Mouse (Mus musculus) midbrain, embryonic 15.5 days (tissue): ENCODE data around the gene Per1. TPM values are rescaled to one million over a fixed set of nuclear protein-coding genes. Genes with fewer than 3 reads are reported as not detected.

ENCODE experiments used
- ATAC-seq: fragments of 200-750 bp; cut with Nextera tagmentation; replicated peaks from 2 replicates; pipeline ENCODE4 v1.8.0; 2017; ENCODE audit warnings: moderate TSS enrichment
- H3K27ac ChIP-seq: fragments of 300-500 bp; sonication (generic); 2 replicates; pipeline ENCODE4 v1.5.1; 2015; ENCODE audit warnings: mild to moderate bottlenecking, inconsistent platforms
- H3K27me3 ChIP-seq: fragments of 300-500 bp; sonication (generic); replicated peaks from 2 replicates; pipeline ENCODE4 v1.6.1; 2015; ENCODE audit warnings: inconsistent platforms
- H3K36me3 ChIP-seq: fragments of 300-500 bp; sonication (generic); replicated peaks from 2 replicates; pipeline ENCODE4 v1.6.1; 2015; ENCODE audit warnings: inconsistent platforms
- H3K4me1 ChIP-seq: fragments of 300-500 bp; sonication (generic); 2 replicates; pipeline ENCODE4 v1.6.1; 2015; ENCODE audit warnings: inconsistent platforms
- H3K4me2 ChIP-seq: fragments of 300-500 bp; sonication (generic); 2 replicates; pipeline ENCODE4 v1.6.1; 2015; ENCODE audit warnings: inconsistent platforms, mild to moderate bottlenecking, moderate library complexity
- H3K4me3 ChIP-seq: fragments of 300-500 bp; sonication (generic); 2 replicates; pipeline ENCODE4 v1.5.1; 2015; ENCODE audit warnings: mild to moderate bottlenecking, inconsistent platforms
- H3K9ac ChIP-seq: fragments of 300-500 bp; sonication (generic); 2 replicates; pipeline ENCODE4 v1.6.1; 2015; ENCODE audit warnings: mild to moderate bottlenecking, inconsistent platforms
- H3K9me3 ChIP-seq: fragments of 300-500 bp; sonication (generic); 2 replicates; pipeline ENCODE4 v1.6.1; 2016; ENCODE audit warnings: inconsistent platforms
- WGBS: fragments of 180-500 bp; shearing (Covaris S2); methylation state at CpG from one replicate; pipeline ENCODE4 v1.1.7; 2015; ENCODE audit warnings: mixed read lengths; 5-methylcytosine and 5-hydroxymethylcytosine counted together
- polyA plus RNA-seq: library from polyadenylated mRNA; unstranded; fragments of >200 nt; fragmentation: Nextera tagmentation; extraction: Ambion mirVana; gene quantifications from 2 replicates; pipeline ENCODE4 v1.2.1, GENCODE M21; 2015

Per1 gene
- polyA plus RNA-seq, 1 experiment from 2014 or later = 12.3 TPM

- H3K27me3 ChIP-seq = no peaks in the 10 kb centered on the region
- 19% methylated on average over 8 of the region's 8 CpGs for WGBS
- ATAC-seq = no peak
- H3K9me3 ChIP-seq = no peaks in the 10 kb centered on the region
- peak overlapping the region; percentile 56 for H3K9ac ChIP-seq
- H3K36me3 ChIP-seq = peaks cover 17% of the 10 kb centered on the region; the same call in 1 of the 2 replicates
- peak overlapping the region; percentile 80 for H3K4me2 ChIP-seq
- H3K27ac ChIP-seq = peak overlapping the region; percentile 78
- peak overlapping the region; percentile 55 for H3K4me3 ChIP-seq
- H3K4me1 ChIP-seq = peaks cover 65% of the 10 kb centered on the region
Measured at GRCm38 (mm10) chr11:69098039-69098761, 3.2 kb downstream of the Per1 start.

GRCm38 (mm10) chr11:69098762-69099091 lies 3.7 kb downstream of the Per1 start:
- Histone ChIP-seq H3K4me2 (peak overlapping the region; percentile 80), H3K4me1 (peaks cover 65% of the 10 kb centered on the region), H3K4me3 (peak overlapping the region; percentile 55), H3K27ac (peak overlapping the region; percentile 78), H3K27me3 (no peaks in the 10 kb centered on the region), H3K9ac (peak overlapping the region; percentile 56), H3K9me3 (no peaks in the 10 kb centered on the region), H3K36me3 (peaks cover 22% of the 10 kb centered on the region; the same call in 1 of the 2 replicates)
- 1% methylated on average over 19 of the region's 19 CpGs for WGBS
- ATAC-seq = peak; percentile 9; the same call in 1 of the 2 replicates

GRCm38 (mm10) chr11:69099177-69099914 lies 4.3 kb downstream of the Per1 start:
- Histone ChIP-seq H3K4me1 (peaks cover 61% of the 10 kb centered on the region), H3K36me3 (peaks cover 28% of the 10 kb centered on the region; the same call in 1 of the 2 replicates), H3K27me3 (no peaks in the 10 kb centered on the region), H3K9me3 (no peaks in the 10 kb centered on the region), H3K27ac (peak overlapping the region; percentile 78), H3K4me2 (peak overlapping the region; percentile 80), H3K4me3 (peak overlapping the region; percentile 55), H3K9ac (peak overlapping the region; percentile 56)
- WGBS = 1% methylated on average over 22 of the region's 22 CpGs
- ATAC-seq = no peak

- peak overlapping the region; percentile 56 for H3K9ac ChIP-seq
- WGBS = under 1% methylated on average over 23 of the region's 23 CpGs
- H3K9me3 ChIP-seq = no peaks in the 10 kb centered on the region
- H3K27me3 ChIP-seq = no peaks in the 10 kb centered on the region
- peaks cover 34% of the 10 kb centered on the region; the same call in 1 of the 2 replicates for H3K36me3 ChIP-seq
- peak overlapping the region; percentile 78 for H3K27ac ChIP-seq
- 0 out of 2 replicates have a peak, but pooled peaks have one; percentile 14 for ATAC-seq
- H3K4me2 ChIP-seq = peak overlapping the region; percentile 80
- H3K4me3 ChIP-seq = peak overlapping the region; percentile 55
- H3K4me1 ChIP-seq = peaks cover 59% of the 10 kb centered on the region
Measured at GRCm38 (mm10) chr11:69099915-69100345, 4.9 kb downstream of the Per1 start.

- 0 out of 2 replicates have a peak overlapping the region, but pooled peaks have one; percentile 78 for H3K27ac ChIP-seq
Measured at GRCm38 (mm10) chr11:69100639-69101360, 5.8 kb downstream of the Per1 start.

GRCm38 (mm10) chr11:69101604-69102402 lies 6.8 kb downstream of the Per1 start:
- Histone ChIP-seq H3K36me3 (peaks cover 43% of the 10 kb centered on the region; the same call in 1 of the 2 replicates), H3K27me3 (no peaks in the 10 kb centered on the region), H3K4me1 (peaks cover 42% of the 10 kb centered on the region), H3K9me3 (no peaks in the 10 kb centered on the region), H3K9ac (no peak overlapping the region), H3K4me3 (no peak overlapping the region), H3K4me2 (no peak overlapping the region), H3K27ac (no peak overlapping the region)
- ATAC-seq = no peak
- 91% methylated on average over 21 of the region's 21 CpGs for WGBS

More at GRCm38 (mm10) chr11:69100639-69101360, 5.8 kb downstream of the Per1 start:
- WGBS = 93% methylated on average over 20 of the region's 20 CpGs
- peak overlapping the region; percentile 55 for H3K4me3 ChIP-seq
- peaks cover 39% of the 10 kb centered on the region; the same call in 1 of the 2 replicates for H3K36me3 ChIP-seq
- no peak for ATAC-seq
- H3K9ac ChIP-seq = peak overlapping the region; percentile 56; the same call in 1 of the 2 replicates
- H3K9me3 ChIP-seq = no peaks in the 10 kb centered on the region
- H3K4me1 ChIP-seq = peaks cover 51% of the 10 kb centered on the region
- H3K4me2 ChIP-seq = peak overlapping the region; percentile 80
- H3K27me3 ChIP-seq = no peaks in the 10 kb centered on the region

GRCm38 (mm10) chr11:69102403-69102725 lies 7.3 kb downstream of the Per1 start:
- no peak overlapping the region for H3K27ac ChIP-seq
- no peak overlapping the region for H3K9ac ChIP-seq
- WGBS = 97% methylated on average over 7 of the region's 7 CpGs
- no peak overlapping the region for H3K4me2 ChIP-seq
- no peaks in the 10 kb centered on the region for H3K27me3 ChIP-seq
- peaks cover 45% of the 10 kb centered on the region; the same call in 1 of the 2 replicates for H3K36me3 ChIP-seq
- H3K9me3 ChIP-seq = no peaks in the 10 kb centered on the region
- H3K4me3 ChIP-seq = no peak overlapping the region
- H3K4me1 ChIP-seq = peaks cover 36% of the 10 kb centered on the region
- no peak for ATAC-seq

GRCm38 (mm10) chr11:69103121-69103520 lies 8.1 kb downstream of the Per1 start:
- Histone ChIP-seq H3K36me3 (peaks cover 45% of the 10 kb centered on the region; the same call in 1 of the 2 replicates), H3K9ac (no peak overlapping the region), H3K27ac (no peak overlapping the region), H3K4me1 (peaks cover 29% of the 10 kb centered on the region), H3K4me3 (no peak overlapping the region), H3K27me3 (no peaks in the 10 kb centered on the region), H3K4me2 (no peak overlapping the region), H3K9me3 (no peaks in the 10 kb centered on the region)
- WGBS = 94% methylated on average over 14 of the region's 14 CpGs
- ATAC-seq = no peak

GRCm38 (mm10) chr11:69103531-69104435 lies 8.8 kb downstream of the Per1 start:
- no peaks in the 10 kb centered on the region for H3K27me3 ChIP-seq
- peaks cover 22% of the 10 kb centered on the region for H3K4me1 ChIP-seq
- no peak overlapping the region for H3K4me3 ChIP-seq
- H3K9ac ChIP-seq = no peak overlapping the region
- H3K9me3 ChIP-seq = no peaks in the 10 kb centered on the region
- 91% methylated on average over 15 of the region's 15 CpGs for WGBS
- peaks cover 47% of the 10 kb centered on the region for H3K36me3 ChIP-seq
- no peak overlapping the region for H3K27ac ChIP-seq
- no peak for ATAC-seq
- H3K4me2 ChIP-seq = no peak overlapping the region

GRCm38 (mm10) chr11:69104487-69104886 lies 9.5 kb downstream of the Per1 start:
- no peak overlapping the region for H3K27ac ChIP-seq
- no peak for ATAC-seq
- 91% methylated on average over 14 of the region's 14 CpGs for WGBS
- peaks cover 15% of the 10 kb centered on the region for H3K4me1 ChIP-seq
- H3K4me3 ChIP-seq = no peak overlapping the region
- H3K27me3 ChIP-seq = no peaks in the 10 kb centered on the region
- no peak overlapping the region for H3K4me2 ChIP-seq
- H3K36me3 ChIP-seq = peaks cover 54% of the 10 kb centered on the region
- H3K9ac ChIP-seq = no peak overlapping the region
- no peaks in the 10 kb centered on the region for H3K9me3 ChIP-seq

GRCm38 (mm10) chr11:69105227-69105626 lies 10.2 kb downstream of the Per1 start:
- H3K9ac ChIP-seq = no peak overlapping the region
- no peak overlapping the region for H3K4me2 ChIP-seq
- H3K27ac ChIP-seq = no peak overlapping the region
- no peak overlapping the region for H3K4me3 ChIP-seq
- 93% methylated on average over 6 of the region's 6 CpGs for WGBS
- no peaks in the 10 kb centered on the region for H3K27me3 ChIP-seq
- peaks cover 10% of the 10 kb centered on the region for H3K4me1 ChIP-seq
- H3K9me3 ChIP-seq = no peaks in the 10 kb centered on the region
- no peak for ATAC-seq
- peaks cover 55% of the 10 kb centered on the region for H3K36me3 ChIP-seq
